Mouse (Mus musculus): Measurements from ENCODE around the gene Spryd4. TPM values are rescaled to one million over a fixed set of nuclear protein-coding genes. Genes with fewer than 3 reads are reported as not detected.
"Not testable (repeated sequence)": the region's sequence is repeated elsewhere in the genome, so short reads cannot be mapped to it uniquely, and the experiment has no call there.

Gene Spryd4
- total RNA-seq (2021): 10 to 100 TPM in 1 of 2 experiments, 1 to 10 TPM in 1; 7.1 to 10.2 TPM

DNA sequence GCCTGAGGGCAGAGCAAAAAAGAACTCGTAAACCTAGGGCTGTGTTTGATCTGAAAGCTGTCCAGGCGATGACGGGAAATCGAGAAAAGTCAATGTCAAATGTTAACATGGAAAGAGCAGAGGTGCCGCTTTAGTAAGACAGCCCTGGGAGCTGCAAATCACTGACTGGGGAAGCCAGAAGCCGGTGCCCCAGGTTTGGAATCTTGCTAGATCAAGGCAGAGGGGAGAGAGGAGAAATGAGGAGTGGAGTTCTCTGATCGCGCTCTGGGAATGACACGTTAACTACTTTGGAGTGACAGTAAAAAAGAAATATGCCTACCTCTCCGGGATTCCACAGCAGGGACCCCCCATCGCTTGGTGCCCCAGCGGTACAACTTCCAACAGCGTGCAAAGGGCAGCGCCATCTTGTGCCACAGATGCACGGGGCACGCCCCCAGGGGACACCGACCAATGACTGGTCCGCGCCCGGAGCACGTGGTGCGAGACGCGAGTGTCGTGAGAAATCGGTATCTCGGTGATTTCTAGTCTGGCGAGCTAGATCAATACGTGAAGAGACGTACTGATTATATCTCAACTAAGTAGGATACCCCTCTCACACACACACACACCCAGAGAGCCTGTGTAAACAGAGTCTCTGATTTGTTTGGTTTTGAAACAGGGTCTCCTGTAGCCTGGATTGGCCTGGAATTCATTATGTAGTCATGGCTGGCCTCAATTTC, at the start of gene Spryd4:
Gene Spryd4, minus strand, starts transcription at position 418 of the 719 bp plus-strand sequence.
- peak; percentile 86 to 87 for DNase-seq

DNA sequence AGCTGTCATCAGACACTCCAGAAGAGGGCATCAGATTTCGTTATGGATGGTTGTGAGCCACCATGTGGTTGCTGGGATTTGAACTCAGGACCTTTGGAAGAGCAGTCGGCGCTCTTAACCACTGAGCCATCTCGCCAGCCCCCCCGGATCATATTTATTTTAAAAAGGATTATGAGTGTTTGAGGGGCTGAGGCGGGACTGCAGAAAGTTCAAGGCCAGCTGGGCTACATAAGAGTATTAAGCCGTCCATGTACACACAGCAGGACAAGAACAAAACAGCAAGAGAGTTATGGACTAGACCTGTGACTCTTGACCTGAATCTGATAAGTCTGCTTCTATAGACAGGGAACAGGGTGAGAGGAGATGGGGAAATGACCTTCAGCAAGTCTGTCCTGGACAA, 48.8 kb upstream of the Spryd4 start:
- not testable (repeated sequence) for DNase-seq

DNA sequence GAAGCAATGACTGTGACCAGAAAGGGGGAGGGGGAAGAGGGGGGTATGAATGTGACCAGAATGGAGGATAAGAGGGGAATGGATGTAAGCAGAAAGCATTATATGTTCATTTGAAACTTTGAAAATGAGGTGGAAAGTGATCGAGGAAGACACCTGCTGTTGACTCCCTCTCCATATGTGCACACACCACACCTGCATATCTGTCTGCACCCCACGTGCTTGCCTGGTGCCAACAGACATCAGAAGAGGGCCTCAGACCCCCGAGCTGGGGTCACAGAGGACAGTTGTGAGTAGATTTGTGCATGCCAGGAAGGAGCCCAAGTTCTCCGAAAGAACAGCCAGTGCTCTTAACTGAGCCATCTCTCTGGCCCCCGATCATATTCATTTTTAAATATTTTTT, 48.3 kb upstream of the Spryd4 start:
- DNase-seq: no peak

DNA sequence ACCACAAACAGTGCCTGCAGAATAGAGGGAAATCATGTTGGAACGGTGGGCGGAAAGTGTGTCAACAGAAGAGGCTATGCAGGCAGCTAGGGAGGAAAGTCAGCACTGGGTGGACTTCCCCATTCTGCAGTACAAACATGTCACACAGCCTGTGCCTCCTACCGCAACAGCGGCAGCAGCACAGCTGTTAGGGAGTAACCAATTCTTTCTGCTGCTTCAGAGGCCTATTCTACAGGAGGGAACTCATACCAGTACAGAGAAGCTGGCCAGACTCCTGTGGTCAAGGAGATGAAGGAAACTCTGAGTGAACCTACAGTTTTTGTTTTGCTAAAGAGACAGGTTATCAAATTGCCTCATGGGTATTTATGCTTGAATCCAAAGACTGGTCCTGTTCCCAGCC, 47.3 kb upstream of the Spryd4 start:
- DNase-seq: no peak

DNA sequence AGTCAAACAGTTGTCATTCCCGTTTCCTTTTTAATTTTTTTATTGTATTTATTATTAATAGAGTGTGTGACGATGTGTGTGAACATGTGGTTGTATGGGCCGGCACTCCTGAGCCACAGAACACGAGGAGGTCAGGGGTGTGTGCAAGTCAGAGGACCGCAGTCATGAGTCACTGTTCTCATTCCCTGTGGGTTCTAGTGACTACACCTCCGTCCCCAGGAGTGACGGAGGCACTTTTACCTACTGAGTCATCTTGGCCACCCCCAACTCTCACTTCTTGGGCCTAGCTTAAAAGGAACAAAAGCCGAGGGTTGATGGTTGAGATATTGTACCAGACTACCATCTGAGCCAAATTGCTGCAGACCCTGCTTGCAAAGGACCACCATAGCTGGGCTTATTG, 44.7 kb upstream of the Spryd4 start:
- DNase-seq: no peak

DNA sequence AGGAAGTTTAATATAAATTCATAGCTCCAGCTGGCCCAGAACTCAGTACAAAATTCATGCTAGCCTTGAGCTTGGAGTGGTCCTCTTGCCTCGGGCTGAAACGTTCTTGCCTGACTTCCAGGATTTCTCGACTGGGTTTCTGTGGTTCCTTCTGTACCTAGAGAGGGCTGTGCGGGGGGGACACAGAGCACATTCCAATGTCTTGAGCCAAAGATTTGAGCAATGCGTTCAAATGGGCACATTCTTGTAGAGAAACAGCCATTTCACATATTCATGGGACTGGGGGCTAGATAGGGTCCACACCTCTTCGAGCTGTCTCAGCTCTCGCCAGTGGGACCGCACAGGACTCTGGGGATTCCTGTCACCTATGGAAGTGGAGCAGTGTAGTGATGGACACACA, 44.3 kb upstream of the Spryd4 start:
- DNase-seq: no peak

DNA sequence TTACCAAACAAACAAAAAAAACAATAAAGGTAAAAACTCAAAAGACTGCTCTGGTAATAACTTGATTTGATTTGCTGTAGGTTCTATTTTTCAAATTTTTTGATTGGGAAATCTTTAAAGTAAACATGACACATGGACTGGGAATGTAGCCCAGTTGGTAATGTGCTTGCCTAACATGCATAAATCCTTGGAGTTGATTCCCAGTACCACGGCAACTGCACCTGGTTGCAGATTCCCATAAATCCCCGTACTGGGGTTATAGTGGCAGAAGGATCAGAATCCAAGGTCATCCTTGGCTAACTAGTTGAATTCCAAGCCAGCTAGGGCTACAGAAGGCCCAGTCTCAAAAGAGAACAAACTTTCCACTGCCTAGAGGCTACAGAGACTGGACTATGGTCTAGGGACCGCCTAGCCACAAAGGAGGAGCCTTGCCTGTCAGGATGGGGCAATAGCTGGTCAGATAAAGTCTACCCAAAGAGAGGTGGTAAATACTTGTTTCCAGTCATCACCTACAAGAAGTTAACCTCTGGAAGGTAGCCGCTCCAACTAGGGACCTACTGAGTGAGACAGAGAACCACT, 42.2 kb upstream of the Spryd4 start, which contains the start of gene Apon:
Gene Apon, plus strand, starts transcription at position 420 of the 579 bp plus-strand sequence.
- no peak for DNase-seq

DNA sequence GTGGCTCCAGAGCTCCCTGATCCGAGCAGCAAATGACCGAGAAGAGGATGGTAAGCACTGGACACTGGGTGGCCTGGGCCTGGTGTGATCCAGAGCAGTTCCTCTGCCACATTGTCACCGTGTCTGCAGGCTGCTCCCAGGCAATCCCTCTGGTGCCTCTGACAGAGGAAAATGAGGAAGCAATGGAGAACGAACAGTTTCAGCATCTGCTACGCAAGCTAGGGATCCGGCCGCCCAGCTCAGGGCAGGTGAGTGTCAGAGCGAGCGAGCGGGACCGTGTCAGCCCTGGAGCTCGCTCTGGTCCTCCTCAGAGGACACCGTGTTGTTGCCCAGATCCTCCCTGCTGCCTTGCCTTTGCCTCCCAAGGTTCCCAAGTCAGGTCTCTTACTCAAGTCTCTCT, 39.0 kb upstream of the Spryd4 start:
- no peak for DNase-seq

DNA sequence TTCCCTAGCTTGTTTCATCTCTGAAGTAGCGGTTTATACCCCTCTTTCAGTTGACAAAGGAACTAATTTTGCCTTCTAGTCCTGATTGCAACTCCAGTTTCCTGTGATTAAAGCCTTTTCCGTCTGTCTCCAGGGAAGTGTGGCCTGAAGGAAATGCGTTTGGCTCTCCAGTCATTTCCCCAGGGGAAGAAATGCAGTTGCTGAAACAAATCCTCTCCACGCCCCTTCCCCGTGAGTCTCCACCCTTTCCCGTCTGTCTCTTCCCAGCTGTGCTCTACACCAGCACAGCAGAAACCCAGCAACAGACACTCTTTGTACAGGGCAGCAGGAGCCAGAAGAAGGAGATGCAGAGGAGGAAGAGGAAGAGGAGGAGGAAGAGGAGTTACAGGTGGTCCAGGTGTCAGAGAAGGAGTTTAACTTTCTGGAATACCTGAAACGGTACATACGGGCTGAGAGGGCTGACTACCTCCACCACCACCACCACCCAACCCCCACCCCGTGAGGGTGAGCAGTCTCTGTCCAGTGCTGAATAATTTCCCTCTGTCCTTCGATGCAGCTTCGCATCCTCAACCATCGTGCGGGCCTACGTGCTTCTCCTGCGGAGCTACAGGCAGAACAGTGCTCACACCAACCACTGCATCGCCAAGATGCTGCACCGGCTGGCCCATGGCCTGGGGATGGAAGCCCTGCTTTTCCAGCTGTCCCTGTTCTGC, 35.6 kb upstream of the Spryd4 start:
- DNase-seq: no peak

DNA sequence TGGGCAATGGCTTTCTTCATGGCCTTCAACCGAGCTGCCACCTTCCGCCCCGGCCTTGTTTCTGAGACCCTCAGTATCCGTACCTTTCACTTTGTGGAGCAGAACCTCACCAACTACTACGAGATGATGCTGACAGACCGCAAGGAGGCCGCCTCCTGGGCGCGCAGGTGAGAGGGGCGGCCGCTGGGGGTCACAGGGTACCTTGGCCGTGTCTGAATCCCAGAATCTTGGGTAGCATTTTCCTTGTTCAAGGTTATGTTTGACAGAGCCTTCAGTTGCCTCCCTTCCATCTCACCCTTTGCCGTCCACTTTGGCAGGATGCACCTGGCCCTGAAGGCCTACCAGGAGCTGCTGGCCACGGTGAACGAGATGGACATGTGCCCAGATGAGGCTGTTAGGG, 32.5 kb upstream of the Spryd4 start:
- no peak for DNase-seq

DNA sequence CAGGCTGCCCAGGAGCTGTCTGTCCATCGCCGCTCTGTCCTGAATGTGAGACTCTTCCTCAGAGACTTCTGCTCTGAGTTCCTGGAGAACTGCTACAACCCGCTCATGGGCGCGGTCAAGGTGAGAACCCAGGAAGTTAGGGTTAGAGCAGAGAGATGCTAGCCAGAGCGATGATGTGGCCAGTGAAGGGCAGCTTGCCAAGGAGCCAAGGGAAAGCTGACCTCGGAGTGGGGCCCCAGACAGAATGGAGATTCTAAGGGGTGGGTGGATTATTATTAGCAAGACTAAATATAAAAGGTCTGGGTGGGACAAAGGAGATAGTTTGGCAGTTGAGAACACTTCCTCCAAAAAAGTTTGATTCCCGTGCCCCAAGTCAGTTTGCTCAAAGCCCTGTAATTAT, 31.6 kb upstream of the Spryd4 start:
- no peak for DNase-seq

DNA sequence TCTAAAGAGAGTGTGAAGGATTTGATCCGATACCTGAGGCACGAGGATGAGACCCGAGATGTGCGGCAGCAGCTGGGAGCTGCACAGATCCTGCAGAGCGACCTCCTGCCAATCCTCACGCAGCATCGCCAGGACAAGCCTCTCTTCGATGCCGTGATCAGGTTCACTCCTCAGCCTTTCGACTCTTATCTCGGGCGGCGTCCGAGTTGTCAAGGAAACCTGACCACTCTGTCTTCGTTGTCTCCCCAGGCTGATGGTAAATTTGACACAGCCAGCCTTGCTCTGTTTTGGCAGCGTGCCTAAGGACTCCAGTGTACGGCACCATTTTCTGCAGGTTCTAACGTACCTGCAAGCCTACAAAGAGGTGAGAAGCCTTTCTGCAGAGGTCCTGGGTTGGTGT, 28.5 kb upstream of the Spryd4 start:
- no peak for DNase-seq

DNA sequence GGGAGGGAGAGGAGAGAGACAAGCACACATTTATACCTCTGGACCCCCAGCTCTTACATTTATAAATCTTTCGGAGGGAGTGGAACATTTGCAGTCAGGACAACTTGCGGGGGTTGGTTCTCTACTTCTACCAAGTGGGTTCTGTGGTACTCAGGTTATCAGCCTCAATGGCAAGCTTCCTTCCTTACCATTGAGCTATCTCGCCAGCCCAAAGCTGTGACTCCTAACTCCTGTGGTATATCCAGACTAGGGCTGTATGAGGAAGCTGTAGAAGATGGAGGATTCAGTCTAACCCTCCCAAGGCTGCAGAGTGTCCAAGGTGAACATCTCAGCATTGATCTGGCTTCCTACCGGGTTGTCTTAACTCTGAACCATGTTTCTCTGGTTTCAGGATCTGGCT, 27.5 kb upstream of the Spryd4 start:
- no peak for DNase-seq

DNA sequence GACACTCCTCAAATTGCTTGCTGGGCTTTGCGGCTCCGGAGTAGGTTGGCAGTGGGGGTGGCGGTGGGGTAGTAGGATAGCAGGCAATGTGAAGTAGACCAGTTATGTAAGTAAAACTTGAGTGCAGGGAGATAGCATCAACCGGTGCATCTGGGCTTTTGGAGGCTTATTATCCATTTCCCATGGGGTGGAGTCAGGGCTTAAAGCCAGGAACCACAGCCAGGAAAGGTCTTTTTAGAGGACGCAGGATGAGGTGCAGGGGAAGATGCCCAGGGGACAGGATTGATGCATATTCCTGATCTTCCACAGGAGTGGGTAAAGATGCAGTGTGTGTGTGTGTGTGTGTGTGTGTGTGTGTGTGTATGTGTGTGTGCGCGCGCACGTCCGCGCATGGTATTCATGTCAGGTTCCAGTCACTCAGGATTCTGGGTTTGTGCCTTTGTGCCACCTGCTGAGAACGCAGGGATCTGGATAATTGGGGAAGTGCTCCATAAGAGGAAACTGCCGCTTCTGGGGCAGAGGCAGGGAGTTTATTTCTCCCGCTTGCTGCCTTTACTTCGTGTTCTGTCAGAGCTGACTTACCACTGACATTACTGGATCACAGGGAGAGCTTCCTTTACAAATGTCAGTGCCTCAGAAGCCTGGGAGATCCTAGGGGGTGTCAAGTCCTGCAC, 26.3 kb upstream of the Spryd4 start:
- no peak for DNase-seq

DNA sequence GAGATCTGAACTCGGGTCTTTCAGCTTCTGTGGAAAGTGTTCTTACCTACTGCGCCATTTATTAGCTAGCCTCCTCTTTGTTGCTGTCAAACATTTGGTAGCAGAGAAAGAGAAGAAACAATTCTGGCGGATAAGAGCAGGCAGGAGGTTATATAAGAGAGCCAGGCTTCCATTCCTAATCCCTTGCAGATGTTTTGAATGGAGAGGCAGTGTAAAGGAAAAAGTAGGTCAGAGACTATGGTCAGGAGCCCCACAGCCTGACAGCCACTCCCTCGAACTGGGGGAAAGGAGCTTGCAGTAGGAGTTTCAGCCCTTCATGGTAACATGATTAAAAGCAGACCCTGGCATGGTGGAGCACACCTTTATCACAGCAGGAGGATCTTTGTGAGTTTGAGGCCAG, 24.7 kb upstream of the Spryd4 start:
- DNase-seq: no peak

DNA sequence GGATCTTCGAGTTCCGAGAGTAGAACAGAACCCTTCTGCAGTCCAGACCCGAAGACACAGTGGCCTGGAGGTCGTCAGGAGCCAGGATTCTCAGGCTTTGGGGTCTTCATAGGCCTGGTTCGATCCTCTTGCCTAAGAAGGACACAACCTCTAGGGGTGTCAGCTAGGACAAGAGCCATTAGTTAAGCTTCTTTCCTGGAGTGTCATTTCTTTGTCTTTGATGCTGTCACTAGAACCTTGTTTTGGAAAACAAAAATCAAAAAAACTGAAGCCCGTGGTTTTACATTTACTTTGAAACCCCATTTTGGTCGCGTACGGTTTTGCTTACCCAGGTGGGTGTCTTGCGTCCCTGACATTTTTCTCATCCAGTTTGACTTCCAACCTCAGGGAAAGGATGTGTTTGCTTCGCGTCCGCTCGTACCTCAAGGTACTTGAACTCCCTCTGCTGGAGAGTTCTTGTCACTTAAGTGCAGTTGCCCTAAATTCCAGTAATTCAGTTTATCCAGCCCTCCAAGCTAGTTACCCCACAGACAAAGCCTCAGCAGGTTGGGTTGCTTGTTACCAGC, 20.9 kb upstream of the Spryd4 start:
- DNase-seq: peak; percentile 31 to 39

DNA sequence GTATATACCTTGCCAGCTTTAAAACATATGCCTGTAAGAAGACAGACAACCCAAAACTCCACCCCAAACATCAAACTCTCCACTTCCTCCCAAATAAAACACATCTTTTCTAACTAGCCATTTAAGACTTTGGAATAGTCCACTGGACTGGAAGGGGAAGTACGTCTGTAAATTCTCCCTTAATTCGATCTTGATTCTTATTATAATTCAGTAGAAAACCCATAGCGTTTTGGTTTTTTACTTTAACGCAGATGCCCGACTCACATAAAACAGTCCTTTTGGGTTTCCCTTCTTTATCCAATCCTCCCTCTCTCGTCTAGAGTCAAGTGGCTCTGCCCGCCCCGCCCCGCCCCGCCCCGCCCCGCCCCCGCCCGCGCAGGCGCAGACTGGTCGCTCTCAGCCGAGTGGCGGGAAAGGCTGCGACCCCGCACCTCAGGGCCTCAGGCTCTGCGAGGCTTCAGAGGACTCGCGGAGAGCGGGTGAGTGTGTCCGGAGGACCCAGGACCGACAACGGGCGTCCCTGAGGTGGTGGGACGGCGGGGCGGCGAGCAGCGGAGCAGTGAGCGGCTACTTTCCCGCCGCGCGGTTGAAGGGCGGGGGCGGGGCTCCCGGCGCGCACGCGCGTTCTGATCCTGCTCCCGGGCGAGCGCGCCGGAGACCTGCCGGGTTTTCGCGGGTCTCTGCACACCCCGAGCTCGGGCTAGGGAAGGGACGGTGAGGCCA, 20.3 kb upstream of the Spryd4 start, which contains the start of gene Timeless:
Gene Timeless, plus strand, starts transcription at position 369 of the 723 bp plus-strand sequence.
- peak; percentile 88 to 90 for DNase-seq

DNA sequence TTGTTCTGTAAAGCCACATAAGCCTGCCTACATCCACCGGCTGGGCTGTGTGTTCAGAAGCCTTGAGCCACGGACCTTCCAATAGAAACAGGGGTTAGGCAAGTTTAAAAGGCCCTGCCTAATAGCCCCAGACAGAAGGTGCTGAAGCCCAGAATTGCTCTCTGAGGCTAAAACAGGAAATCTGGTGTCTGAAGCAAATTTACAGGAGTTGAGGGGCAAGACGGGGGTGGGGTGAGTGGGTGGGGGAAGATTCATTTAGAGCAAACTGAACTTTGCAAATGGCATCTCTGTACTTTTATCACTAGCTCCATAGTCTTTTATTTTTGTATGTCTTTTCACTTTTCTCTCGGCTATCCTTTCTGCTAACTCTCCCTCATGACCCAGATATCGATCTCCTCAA, 19.5 kb upstream of the Spryd4 start:
- DNase-seq: no peak

DNA sequence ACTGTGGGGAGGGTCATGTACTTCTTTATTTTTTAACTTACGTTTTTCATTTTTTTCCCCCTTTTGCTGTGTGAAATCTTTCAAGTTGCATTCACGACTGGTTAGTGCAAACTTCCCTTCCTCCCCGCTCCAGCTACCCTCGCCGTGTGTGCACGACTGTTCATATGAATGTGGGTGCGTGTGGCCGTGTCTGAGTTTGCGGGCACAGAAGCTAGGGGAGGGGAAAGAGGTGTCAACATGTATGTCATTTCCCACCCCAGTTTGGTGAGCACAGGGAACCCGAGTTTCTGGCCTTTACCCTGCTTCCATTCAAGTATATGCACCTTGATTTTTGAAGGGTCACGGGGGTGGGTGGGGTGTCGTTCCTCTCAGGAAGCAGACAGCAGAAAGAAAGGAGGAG, 19.0 kb upstream of the Spryd4 start:
- DNase-seq: no peak

DNA sequence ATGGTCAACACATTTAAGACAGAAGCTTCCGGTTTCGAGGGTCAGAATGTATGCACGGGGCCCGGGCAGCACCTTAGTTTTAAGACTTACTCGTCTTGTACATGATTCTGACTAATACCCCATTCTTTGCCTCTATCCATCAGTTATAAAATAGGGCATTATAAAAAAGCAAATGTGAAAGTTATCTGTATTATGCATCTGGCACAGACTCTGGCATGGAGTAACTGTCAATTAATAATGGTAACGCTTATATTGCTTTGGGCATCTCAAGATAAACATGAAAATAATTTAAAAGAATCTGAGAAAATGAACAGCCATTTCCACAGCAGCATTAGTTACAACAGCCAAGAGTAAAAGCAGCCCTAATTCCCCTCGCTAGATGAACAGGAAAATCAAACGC, 16.4 kb upstream of the Spryd4 start:
- no peak for DNase-seq

DNA sequence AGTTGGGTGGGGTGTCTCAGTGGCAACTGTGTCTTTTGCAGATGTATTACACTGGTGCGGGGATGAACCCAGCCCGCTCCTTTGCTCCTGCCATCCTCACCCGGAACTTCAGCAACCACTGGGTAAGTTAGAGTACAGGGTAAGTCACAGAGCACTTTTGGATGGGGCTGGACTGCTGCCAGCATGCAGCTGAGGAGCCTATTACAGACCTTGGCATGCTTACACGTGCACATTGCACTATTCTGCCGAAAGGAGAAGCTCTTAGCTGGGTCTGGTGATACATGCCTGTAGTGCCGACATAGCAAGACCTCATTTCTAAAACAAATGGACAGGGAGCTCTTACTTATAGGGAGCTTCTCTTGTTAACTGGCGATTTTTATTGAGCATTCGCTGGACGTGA, 16.0 kb upstream of the Spryd4 start:
- DNase-seq: no peak

DNA sequence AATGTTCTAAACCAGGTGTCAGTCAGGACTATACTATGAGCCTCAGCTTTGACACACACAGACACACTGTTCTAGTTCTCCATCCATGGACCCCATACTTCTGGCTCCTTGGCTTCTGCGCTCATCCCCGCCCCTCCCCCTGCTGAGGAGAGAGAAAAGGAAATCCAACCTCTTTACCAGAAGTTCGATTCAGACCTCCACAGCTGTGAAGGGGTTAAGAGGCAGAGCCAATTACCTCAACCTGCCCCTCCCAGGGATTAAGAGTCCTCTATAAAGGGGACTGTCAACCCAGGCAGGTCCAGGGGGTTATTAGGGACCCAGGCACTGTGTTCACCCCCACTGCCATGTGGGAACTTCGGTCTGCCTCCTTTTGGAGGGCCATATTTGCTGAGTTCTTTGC, 13.9 kb upstream of the Spryd4 start, which contains the start of gene Mip:
Gene Mip, plus strand, starts transcription at position 301 of the 400 bp plus-strand sequence.
- no peak for DNase-seq
